10 mouse cellular contexts compared by ENCODE assay signal in the genomic region with DNA sequence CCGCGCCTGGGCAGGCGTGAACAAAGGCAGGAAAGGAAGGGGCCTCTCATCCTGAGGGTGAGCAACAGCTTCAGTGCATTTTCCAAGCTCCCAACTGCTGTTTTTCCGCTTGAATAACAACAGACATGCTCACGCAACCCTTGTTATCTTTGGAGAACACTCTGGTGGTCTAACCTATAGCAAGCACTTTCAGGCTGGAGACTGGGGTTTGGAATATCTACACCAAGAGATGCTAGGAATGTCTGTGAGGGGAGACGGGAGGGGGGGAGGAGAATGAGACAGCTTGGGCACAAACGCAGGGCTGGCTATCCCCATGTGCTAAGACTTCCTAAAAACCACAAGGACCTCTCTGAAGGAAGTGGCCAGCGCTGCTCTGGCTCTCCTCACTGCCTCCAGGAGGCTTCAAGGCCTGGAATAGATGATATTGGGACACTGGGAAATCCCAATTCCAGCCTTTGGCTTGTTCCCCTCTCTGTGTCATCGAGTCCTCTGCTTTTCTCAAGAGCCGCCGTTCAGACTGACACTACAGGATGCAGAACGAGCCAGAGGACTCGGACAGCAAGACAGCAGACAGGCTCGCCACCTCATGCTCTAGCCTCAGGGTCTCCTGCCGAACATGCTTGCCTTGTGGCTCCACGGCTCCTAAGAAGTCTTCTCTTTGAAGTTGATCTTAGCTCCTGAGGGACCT. TPM values are rescaled to one million over a fixed set of nuclear protein-coding genes. Genes with fewer than 3 reads are reported as not detected.
DNase-seq lines count a peak whose midpoint lies in the region; ATAC-seq lines count a peak whose summit lies in the region.
"Had no signal": no experiment of that assay in that cellular context is flagged by ENCODE, and none has a peak within 500 bp of the region (broad histone marks: within the 10 kb centered on the region; RNA-seq: fewer than 3 reads in every experiment).

No protein-coding gene starts in this region.

- peak overlapping the region; percentile 78 for H3K27ac ChIP-seq in embryonic facial prominence, embryonic 13.5 days

- ATAC-seq in embryonic facial prominence, embryonic 13.5 days (ENCODE audit: insufficient number of reproducible peaks, insufficient read depth, low FRiP score, low TSS enrichment, low read depth): no peak
- ATAC-seq in activated CD4-positive, CD25-positive, alpha-beta regulatory T cell, adult 4 months: no peak

- no peak overlapping the region for H3K4me3 ChIP-seq in embryonic facial prominence, embryonic 13.5 days
- H3K4me3 ChIP-seq: erythroblast, embryonic 14.5 days had no signal

- no peak overlapping the region for H3K4me2 ChIP-seq in embryonic facial prominence, embryonic 13.5 days

- no peaks in the 10 kb centered on the region for H3K36me3 ChIP-seq in embryonic facial prominence, embryonic 13.5 days
- H3K36me3 ChIP-seq: G1E had no signal

- H3K9ac ChIP-seq in embryonic facial prominence, embryonic 13.5 days: 0 out of 2 replicates have a peak overlapping the region, but pooled peaks have one; percentile 41

- H3K9me3 ChIP-seq in embryonic facial prominence, embryonic 13.5 days: no peaks in the 10 kb centered on the region
- H3K9me3 ChIP-seq: G1E had no signal

- peak; percentile 64 for DNase-seq in Muller cell, postnatal 12 days (ENCODE audit: inconsistent ontology term)
- peak; percentile 56 for DNase-seq in heart, postnatal 4 days
- DNase-seq in lung, postnatal 10 days: peak; percentile 58
- no peak for DNase-seq in adrenal gland, adult 18-20 months (ENCODE audit: low spot score in 2 of 2)
- no peak for DNase-seq in testis, postnatal 10 days (ENCODE audit: low spot score)
- DNase-seq in gastrocnemius, postnatal 36 days: no peak

- H3K27me3 ChIP-seq in embryonic facial prominence, embryonic 13.5 days: no peaks in the 10 kb centered on the region

- intact Hi-C loops in gastrocnemius, postnatal 36 days (cut with DNase I): no loop called here

- WGBS in embryonic facial prominence, embryonic 13.5 days: 17% methylated on average over 16 of the region's 16 CpGs

- peaks cover 17% of the 10 kb centered on the region for H3K4me1 ChIP-seq in embryonic facial prominence, embryonic 13.5 days

RNA-seq across cellular contexts. Expression of gene Tspan18, which starts 30.6 kb away (rescaled TPM):
- 17.7 and 20.8 TPM in 2 replicates for polyA plus RNA-seq in embryonic facial prominence, embryonic 13.5 days (2015; fragmentation: Nextera tagmentation; extraction: Ambion mirVana)
- 10 to 100 TPM; 60.2 to 64.7 TPM for total RNA-seq in heart, postnatal 4 days (2021)
- total RNA-seq in adrenal gland, adult 18-20 months (2021): 10 to 100 TPM; 43.8 to 79.6 TPM
- under 1 TPM in 1 of 2 experiments, not detected in 1; 0.54 TPM for polyA plus RNA-seq in activated CD4-positive, CD25-positive, alpha-beta regulatory T cell, adult 4 months (2017; shearing (Covaris generic))
- 1 to 10 TPM; 1.3 to 2.5 TPM for total RNA-seq in gastrocnemius, postnatal 36 days (2021)

Comparison
In these comparisons a context has a peak if more than half of its experiments do, and no peak if none do; other contexts are left out.
1. DNase-seq: peak in Muller cell, postnatal 12 days (single experiment), heart, postnatal 4 days (single experiment) and lung, postnatal 10 days (single experiment); none in adrenal gland, adult 18-20 months (0 of 2), testis, postnatal 10 days (single experiment) and gastrocnemius, postnatal 36 days (0 of 2).
2. RNA of gene Tspan18, which starts 30.6 kb away (total RNA-seq): 43.8 to 79.6 TPM in adrenal gland, adult 18-20 months and 60.2 to 64.7 TPM in heart, postnatal 4 days; 1.3 to 2.5 TPM in gastrocnemius, postnatal 36 days; every median in the first group is over 10 times any median in the second.